Mouse (Mus musculus): ENCODE data around the gene Prps2. TPM values are rescaled to one million over a fixed set of nuclear protein-coding genes. Genes with fewer than 3 reads are reported as not detected.

The Prps2 gene
- total and polyA plus RNA-seq, 3 experiments, result 43.9 to 74.3 (median 73.1) TPM

GRCm38 (mm10) chrX:167323742-167324141 is 58.8 kb downstream of the Prps2 start:
- Histone ChIP-seq H3K9ac (ENCODE audit: insufficient read depth, low read depth) (no peak overlapping the region), H3K4me2 (ENCODE audit: insufficient read depth, low read depth, poor library complexity, severe bottlenecking) (no peak overlapping the region), H3K79me2 (replicated peaks; ENCODE audit: control insufficient read depth, extremely low read depth, insufficient read depth, poor library complexity, severe bottlenecking) (peaks cover 13% of the 10 kb centered on the region; the same call in 1 of the 2 replicates), H3K4me3 (replicated peaks in 1 of 3; ENCODE audit: low read depth in 2 of 3, low read length in 2 of 3, poor library complexity in 1 of 3) (no peak overlapping the region), H3K27ac (ENCODE audit: insufficient read depth, low read depth) (no peak overlapping the region), H3K36me3 (replicated peaks in 1 of 2; ENCODE audit: control insufficient read depth in 1 of 2, insufficient read depth in 1 of 2, low read length in 1 of 2) (peaks cover 0 to 17% of the 10 kb centered on the region in 2 experiments), H3K9me3 (replicated peaks; ENCODE audit: low read length) (no peaks in the 10 kb centered on the region), H3K27me3 (replicated peaks) (no peaks in the 10 kb centered on the region), H3K4me1 (ENCODE audit: control insufficient read depth in 1 of 2, insufficient read depth in 2 of 2) (peaks cover 3 to 51% of the 10 kb centered on the region in 2 experiments; a peak in 3 of 4 replicates)
- in situ Hi-C loops (cut with MboI; ENCODE audit: low pct_ligation_motif_present, low pct_unique_long_range_greater_than_20kb, low sequenced_read_pairs) (no loop called here), dilution Hi-C loops (cut with MboI; ENCODE audit: extremely low pct_ligation_motif_present, extremely low pct_unique_long_range_greater_than_20kb, low sequenced_read_pairs) (no loop called here)
- DNase-seq (ENCODE audit: extremely low read depth), result no peak
- TF ChIP-seq USF2 (conservative IDR thresholded peaks at IDR 0.05; ENCODE audit: low read depth, low read length) (no peak), ZC3H11A (IDR thresholded peaks at IDR 0.05; ENCODE audit: low read depth, low read length) (no peak), CTCF (conservative IDR thresholded peaks at IDR 0.05 in 1 of 2, IDR thresholded peaks at IDR 0.05 in 1 of 2; ENCODE audit: low read depth in 2 of 2, low read length in 2 of 2) (peak in 1 of 2 experiments; percentile 70; a peak in 2 of 4 replicates), SMC3 (IDR thresholded peaks at IDR 0.05; ENCODE audit: low read depth, low read length) (peak; percentile 57), JUND (conservative IDR thresholded peaks at IDR 0.05; ENCODE audit: low read depth, low read length) (no peak), RCOR1 (conservative IDR thresholded peaks at IDR 0.05; ENCODE audit: low read depth, low read length) (no peak), MAZ (IDR thresholded peaks at IDR 0.05; ENCODE audit: low read depth, low read length) (no peak), RAD21 (IDR thresholded peaks at IDR 0.05; ENCODE audit: low read depth, low read length) (peak; percentile 59), MYC (IDR thresholded peaks at IDR 0.05; ENCODE audit: low read depth, low read length) (0 out of 2 replicates have a peak, but pooled peaks have one; percentile 25), CHD2 (IDR thresholded peaks at IDR 0.05; ENCODE audit: low read length) (no peak), BHLHE40 (IDR thresholded peaks at IDR 0.05; ENCODE audit: low read depth, low read length) (no peak), TCF12 (IDR thresholded peaks at IDR 0.05; ENCODE audit: low read depth, low read length) (no peak)

GRCm38 (mm10) chrX:167321233-167321806 is 61.2 kb downstream of the Prps2 start:
- Histone ChIP-seq H3K27me3 (replicated peaks) (no peaks in the 10 kb centered on the region), H3K36me3 (replicated peaks in 1 of 2; ENCODE audit: control insufficient read depth in 1 of 2, insufficient read depth in 1 of 2, low read length in 1 of 2) (peaks cover 2 to 23% of the 10 kb centered on the region in 2 experiments), H3K79me2 (replicated peaks; ENCODE audit: control insufficient read depth, extremely low read depth, insufficient read depth, poor library complexity, severe bottlenecking) (peaks cover 13% of the 10 kb centered on the region), H3K9ac (ENCODE audit: insufficient read depth, low read depth) (no peak overlapping the region), H3K27ac (ENCODE audit: insufficient read depth, low read depth) (no peak overlapping the region), H3K4me2 (ENCODE audit: insufficient read depth, low read depth, poor library complexity, severe bottlenecking) (no peak overlapping the region), H3K4me3 (replicated peaks in 1 of 3; ENCODE audit: low read depth in 2 of 3, low read length in 2 of 3, poor library complexity in 1 of 3) (no peak overlapping the region), H3K9me3 (replicated peaks; ENCODE audit: low read length) (no peaks in the 10 kb centered on the region), H3K4me1 (ENCODE audit: control insufficient read depth in 1 of 2, insufficient read depth in 2 of 2) (peaks cover 3 to 59% of the 10 kb centered on the region in 2 experiments; a peak in 3 of 4 replicates)
- in situ Hi-C loops (cut with MboI; ENCODE audit: low pct_ligation_motif_present, low pct_unique_long_range_greater_than_20kb, low sequenced_read_pairs) (no loop called here), dilution Hi-C loops (cut with MboI; ENCODE audit: extremely low pct_ligation_motif_present, extremely low pct_unique_long_range_greater_than_20kb, low sequenced_read_pairs) (no loop called here)
- DNase-seq (ENCODE audit: extremely low read depth), result no peak
- no peak for TF ChIP-seq IRF4 (IDR thresholded peaks at IDR 0.05; ENCODE audit: low read depth, low read length)
- no peak for TF ChIP-seq MXI1 (IDR thresholded peaks at IDR 0.05; ENCODE audit: low read depth, low read length)
- no peak for TF ChIP-seq SMC3 (IDR thresholded peaks at IDR 0.05; ENCODE audit: low read depth, low read length)
- TF ChIP-seq BHLHE40 (IDR thresholded peaks at IDR 0.05; ENCODE audit: low read depth, low read length), result no peak
- TF ChIP-seq MEF2A (IDR thresholded peaks at IDR 0.05; ENCODE audit: borderline replicate concordance, low read depth, low read length), result no peak
- no peak for TF ChIP-seq ZC3H11A (IDR thresholded peaks at IDR 0.05; ENCODE audit: low read depth, low read length)
- no peak for TF ChIP-seq MYC (IDR thresholded peaks at IDR 0.05; ENCODE audit: low read depth, low read length)
- no peak for TF ChIP-seq GABPA (IDR thresholded peaks at IDR 0.05; ENCODE audit: insufficient replicate concordance, low read depth, low read length)
- TF ChIP-seq ZNF384 (IDR thresholded peaks at IDR 0.05; ENCODE audit: low read depth, low read length), result no peak

All from CH12.LX (cell line).